Mouse (Mus musculus): ENCODE measurements around the gene Gdpgp1. TPM values are rescaled to one million over a fixed set of nuclear protein-coding genes. Genes with fewer than 3 reads are reported as not detected.

Gdpgp1 gene
- polyA plus RNA-seq (2017; shearing (Covaris generic)) = 10 to 100 TPM in 1 of 3 experiments, 1 to 10 TPM in 2; 5.7 to 10.3 (median 6.7) TPM

DNA sequence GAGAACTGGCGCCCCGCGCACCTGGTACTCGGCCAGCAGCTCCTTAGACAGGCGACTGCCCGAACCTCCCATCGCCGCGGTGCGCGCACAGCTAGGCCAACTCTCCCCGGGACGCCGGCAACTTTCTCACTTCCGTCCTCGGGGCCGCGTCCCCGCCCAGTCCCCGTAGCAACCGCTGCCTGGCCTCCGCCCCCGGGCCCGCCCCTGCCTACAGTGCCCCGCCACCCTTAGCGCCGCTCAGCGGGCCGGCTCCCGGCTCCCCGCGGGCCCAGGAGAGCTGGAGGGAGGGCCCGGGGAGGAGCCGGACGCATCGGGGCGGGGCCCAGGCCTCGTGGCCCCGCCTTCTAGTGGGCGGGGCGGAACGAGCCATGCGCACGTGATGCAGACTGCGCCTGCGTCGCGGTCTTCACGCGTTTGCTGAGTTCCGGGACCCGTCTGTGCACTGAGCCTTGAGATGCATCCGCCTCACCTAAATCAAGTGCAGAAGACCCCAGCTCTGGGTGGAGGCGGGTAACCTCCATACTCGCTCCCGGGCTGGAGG lies at the start of gene Gdpgp1, which contains the start of gene Cib1:
Gene Gdpgp1 (plus strand): TSS at position 377 of the 541 bp plus-strand sequence.
Gene Cib1 (minus strand): TSS at position 325 of the 541 bp plus-strand sequence.
- ATAC-seq = peak; percentile 94

DNA sequence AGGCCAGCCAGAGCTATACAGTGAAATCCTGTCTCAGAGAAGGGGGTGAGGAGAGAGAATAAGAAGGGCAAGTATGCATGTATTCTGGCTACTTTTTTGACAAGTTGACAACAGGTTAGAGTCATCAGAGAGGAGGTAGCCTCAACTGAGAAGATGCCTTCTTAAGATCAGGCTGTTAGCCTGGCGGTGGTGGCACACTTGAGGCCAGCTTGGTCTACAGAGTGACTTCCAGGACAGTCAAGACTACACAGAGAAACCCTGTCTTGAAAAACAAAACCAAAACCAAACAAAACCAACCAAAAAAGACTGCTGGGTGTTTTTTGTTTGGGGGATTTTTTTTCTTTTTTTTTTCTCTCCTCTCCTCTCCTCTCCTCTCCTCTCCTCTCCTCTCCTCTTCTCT lies 49.2 kb upstream of the Gdpgp1 start:
- peak; percentile 7 for ATAC-seq

DNA sequence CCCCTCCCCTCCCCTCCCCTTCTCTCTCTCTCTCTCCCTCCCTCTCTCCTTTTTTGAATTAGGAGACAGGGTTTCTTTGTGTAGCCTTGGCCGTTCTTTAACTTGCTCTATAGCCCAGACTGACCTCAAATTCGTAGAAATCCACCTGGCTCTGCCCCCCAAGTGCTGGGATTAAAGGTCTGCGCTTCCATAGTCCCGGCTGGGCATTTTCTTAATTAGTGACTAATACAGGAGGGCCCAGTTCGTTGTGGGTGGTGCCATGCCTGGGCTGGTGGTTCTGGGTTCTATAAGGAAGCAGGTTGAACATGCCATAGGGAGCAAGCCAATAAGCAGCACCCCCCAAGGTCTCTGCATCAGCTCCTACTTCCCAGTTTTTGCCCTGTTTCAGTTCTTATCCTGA lies 48.7 kb upstream of the Gdpgp1 start:
- no peak for ATAC-seq

DNA sequence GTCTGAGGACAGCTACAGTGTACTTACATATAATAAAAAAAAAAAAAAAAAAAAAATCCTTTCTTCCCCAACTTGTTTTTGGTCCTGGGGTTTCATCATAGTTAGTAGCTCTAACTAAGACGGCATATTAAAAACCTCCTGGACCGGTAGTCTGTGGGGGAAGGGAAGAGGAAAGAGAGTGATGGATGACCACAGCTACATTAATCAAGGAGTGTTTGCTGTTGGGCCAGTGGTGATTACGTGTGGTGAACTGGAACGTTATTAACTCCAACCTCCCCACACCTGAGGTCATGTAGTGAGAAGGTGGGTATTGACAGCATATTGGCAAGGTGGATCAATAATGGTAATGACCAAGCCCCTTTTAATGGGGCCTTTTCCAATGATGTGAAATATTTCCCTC lies 48.1 kb upstream of the Gdpgp1 start:
- ATAC-seq = no peak

DNA sequence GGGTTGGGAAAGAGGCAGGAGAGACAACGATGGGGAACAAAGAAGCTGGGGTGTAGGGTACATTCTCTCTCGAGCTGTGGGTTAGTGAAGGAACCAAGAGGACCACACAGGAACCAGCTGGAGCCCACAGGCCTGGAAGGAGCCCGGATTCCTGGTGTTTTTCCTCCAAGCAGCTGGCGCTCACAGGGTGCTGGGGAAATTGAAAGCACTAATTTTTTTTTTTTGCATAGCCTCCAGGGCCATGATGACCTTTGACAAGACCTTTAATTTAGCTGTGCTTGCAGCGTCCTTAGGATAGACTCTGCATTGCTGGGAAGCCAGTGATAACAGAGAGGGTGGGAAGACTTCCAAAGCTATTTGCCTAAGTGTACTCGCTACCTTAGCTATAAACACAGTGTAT lies 47.7 kb upstream of the Gdpgp1 start:
- ATAC-seq = no peak

DNA sequence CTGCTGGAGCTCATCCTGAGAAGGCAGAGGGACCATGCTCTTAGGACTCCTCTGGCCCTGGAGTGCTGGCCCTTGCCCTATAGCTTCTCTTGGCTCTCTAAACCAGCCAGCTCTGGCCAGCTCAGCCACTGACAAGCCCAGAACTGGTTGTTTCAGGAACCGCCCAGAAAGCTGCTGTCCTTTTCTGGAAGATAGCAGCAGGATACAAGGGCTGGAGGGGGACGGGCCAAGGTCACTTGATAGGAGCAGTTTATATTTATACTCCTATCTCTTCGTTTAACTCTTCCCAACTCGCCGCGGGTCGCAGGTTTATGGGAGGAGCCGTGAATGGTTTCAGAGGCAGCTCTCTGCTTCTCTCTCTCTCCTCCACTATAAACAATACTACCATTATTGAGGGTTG lies 46.6 kb upstream of the Gdpgp1 start:
- ATAC-seq = no peak

DNA sequence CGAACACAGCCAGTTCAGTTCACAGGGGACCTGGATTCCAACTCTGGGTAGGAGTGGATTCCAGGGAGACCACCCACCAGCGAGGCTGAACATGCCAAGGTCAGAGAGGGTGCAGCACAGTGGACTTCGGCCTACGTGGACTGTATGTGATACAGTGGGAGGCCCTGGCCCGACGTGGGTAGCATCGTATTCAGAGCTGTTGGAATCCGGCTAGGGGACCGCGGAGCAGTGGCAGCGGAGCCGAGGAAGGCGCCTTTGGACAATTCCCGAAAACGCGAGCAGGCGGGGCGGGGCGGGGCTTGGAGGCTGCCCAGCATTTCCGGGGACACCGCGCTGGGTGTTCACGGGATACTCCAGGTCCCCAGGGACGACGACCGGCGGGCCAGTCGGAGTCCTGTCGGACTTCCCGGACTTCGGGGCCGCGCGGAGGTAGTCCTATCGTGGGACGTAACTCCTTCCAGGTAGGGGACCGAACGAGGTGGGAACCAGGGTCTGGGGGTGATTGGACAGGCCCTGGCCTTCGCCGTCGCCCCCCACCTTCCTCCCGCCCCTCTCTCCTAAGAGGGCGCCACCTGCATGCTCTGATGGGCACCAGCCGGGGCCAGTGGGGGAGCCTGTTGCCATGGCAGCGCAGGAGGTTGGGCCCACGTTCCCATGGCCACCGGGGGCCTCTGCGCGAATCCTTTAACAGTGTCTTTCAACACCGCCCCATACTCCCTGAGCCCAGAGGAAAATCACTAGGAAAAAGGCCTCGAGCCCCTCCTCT lies 46.0 kb upstream of the Gdpgp1 start, which contains the start of gene Sema4b:
Gene Sema4b (plus strand): TSS at position 311 of the 766 bp plus-strand sequence.
- peak; percentile 29 for ATAC-seq

DNA sequence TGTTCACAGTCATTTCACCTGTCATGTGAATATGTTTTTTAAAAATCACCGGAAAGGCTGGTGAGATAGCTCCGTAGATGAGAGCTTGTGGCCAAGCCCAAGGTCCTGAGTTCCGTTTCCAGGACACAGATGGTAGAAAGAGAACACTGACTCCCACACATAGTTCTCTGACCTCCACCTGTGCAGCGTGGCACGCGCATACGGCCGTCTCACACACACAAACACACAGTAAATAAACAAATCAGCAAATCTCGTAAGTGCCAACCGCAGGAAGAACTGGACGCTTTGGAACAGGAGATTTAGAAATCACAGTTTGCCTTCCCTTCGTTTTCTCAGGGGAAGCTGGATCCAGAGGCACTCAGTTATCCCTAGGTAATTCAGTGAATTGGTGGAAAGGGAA lies 45.2 kb upstream of the Gdpgp1 start:
- no peak for ATAC-seq

DNA sequence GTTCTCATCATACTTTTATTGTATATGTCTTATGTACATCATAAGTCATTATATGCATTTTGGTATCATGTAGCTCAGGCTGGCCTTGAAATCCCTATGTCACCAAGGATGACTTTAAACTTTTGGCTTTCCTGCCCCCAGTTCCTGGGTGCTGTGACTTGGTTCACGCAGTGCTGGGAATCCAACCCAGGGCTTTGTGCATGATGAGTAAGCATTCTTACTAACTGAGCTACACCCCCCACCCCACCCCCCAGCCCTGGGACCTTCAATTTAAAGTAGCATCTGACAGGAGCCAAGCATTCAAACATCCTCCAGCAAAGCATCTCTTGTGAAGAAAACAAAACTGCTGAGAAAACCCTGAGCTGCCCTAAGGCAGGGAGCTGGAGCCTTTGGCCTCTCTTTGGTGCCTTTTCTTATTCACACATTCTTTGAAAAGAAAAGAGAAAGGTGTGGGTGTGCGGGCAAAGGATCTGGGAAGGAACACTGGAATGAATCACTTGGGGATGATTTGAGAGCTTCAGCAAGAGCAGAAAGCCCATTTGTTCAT lies 44.0 kb upstream of the Gdpgp1 start:
- no peak for ATAC-seq

DNA sequence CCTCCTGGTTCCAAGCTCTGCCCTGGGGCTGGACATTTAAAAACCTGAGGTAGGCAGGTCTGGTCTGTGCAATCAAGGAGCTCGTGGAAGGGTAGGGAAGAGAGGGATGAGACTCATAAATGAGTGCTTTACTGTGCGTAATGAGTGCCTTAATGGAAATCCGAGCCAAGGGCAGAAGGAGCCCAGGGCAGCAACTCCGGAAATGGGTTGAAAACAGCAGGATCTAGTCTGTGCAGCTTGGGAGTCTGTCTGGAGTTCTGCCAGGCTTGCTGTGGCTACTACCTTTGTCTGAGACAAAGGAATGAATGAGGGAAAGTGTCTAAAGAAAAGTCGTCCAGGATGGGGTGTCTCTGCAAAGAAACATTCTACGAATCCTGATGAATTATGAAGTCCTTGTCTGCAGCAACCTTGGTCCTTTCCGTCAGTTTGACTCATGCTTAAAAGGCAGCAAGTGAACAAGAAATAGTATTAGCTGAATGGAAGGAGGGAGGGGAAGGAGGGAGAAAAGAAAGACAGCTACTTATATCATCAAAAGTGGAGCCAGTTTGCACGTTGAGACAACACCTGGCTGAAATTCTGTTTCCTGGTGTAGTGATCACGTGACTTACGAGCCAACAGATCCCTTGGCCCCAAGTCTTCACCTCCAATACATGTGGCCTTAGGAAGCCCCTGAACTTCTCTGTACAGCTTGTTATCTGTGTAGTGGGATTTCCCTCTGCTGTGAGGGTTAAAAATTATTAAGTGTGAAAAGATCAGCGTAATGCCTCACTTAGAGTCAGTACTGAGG lies 43.3 kb upstream of the Gdpgp1 start:
- ATAC-seq = no peak

DNA sequence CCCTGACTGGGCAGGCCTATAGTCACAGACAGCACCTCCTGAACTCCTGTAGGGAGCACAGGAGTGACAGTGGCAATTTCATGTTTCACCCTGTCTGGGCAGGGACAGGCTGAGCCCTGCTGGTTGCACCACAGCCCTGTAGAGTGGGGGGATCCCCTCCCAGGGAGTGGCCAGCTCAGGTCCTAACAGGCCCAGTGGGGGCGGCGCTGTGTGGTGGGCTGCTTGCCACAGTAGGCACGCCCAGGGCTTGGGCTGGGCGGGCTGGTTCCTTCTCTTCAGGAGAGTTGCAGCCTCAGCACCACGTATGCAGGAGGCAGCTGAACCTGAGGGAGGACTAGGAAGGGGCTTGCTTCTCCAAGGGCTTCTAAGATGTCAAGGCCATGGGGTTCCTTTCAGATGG lies 41.2 kb upstream of the Gdpgp1 start:
- ATAC-seq = no peak

DNA sequence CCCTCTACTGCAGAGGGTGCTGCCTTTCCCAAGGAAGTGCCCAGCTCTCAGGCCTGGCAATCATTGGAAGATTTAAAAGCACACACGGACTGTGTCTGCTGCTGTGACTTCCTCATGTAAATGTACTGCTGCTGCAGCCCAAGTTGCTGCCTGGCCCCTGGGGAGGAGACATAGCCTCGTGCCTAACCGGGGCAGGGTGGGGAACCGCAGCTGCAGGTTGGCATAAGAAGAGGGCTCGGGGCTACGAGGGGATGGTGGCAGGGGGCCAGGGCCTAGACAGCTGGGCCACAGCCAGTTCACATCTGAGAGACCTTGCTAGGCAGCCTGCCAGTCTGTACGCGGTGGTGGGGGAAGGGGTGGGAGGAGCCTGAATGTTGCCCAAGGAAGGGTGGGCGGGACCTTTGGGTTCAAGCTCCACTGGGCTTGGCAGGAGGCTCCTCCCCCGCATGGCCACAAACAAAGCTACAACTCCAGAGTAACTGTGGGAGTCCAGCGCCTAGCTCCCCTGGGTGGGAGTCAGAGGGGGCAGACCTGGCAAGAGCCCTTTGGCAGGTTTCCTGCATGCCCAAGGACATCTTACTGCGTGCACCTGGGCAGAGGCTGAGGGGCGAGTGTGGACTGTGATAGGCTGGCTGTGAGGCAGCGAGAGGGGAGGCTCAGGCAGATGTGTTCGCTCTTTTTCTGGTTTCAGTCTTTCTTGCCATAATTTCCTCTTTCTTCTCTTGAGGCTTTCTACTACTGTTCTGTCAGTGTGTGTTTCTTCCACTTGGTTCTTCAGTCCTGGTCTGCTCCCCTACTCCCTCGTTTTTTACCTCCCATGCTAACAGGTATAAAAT lies 40.2 kb upstream of the Gdpgp1 start:
- peak; percentile 77 for ATAC-seq

DNA sequence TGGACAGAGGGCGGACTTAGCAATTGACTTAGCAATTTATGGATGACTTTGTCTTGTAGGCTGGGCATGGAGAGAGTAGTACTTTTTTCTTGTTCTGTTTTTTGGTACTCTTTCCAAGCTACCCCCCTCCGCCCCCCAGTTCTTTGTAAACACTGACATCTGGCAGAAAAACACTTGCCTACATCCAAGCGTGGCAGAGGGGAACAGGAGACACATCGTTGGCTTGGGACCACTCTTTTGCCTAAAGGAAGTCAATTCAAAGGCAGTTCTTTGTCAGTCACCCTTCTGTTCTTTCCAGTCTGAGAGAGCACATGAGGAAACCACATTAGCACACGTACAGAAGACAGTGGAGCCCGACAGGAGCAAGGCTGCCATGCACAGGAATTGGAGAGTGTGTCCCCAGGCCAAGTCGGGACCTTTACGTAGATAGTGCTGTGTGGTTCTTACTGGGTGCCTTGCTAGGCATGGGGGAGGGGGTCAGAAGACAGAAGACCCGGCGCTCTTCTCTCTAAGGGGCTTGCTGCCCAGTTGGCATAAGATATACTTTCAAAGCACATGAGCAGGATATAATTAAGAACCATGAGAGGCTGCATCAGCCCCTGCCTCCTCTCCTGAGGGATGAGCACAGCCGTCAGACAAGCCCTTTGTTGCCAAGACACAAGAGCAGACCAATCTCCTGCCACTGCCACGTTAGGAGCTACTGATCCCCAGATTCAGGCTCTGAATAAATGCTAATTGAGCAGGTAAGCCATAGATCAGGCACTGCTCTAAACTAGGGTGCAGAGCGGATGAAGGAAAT lies 38.5 kb upstream of the Gdpgp1 start:
- no peak for ATAC-seq

DNA sequence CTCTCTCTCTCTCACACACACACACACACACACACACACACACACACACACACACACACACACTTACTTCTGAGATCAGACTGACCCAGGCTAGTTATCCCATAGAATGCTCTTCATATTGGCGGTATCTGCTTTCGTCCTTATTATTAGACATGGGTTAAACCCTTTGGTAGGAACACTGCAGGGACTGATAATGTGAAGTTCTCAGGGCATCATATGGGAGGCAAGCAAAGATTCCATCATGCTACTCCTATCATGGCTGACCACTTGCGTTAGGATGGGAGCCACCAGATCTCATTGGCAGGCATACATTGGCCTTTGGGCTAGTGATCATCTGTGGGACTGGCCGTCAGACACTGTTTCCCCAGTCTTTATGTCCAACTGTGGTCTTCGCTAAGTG lies 37.5 kb upstream of the Gdpgp1 start:
- no peak for ATAC-seq

DNA sequence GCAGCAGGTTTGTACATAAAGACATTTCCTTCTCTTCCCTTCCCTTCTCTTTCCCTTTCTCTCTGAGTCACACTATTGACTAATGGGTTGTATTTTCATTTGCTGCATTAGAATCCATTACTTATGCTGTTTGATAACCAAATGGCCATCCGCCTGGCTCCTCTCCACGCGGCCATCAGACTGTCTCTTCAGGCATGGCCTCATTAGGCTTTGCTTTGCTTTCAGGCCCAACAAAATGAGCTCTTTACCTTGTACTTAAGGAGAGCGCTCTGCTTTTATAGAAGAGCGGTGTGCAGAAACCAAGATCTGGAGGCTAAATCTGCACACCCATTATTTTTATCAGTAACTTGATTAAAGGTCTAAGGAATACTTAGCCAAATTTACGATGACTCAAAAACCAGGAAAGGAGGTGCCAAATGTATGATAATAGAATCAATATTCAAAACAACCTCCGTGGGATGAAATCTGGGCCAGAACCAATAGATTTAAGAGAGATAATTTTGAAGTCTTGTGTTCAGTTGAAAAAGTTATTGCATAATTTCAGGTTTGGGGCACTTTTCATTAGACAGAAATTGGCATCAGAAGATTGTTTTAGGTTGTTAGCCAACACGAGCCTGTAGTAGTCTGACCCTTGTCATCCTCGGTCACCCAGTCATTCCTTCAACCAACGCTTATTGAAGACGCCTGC lies 36.9 kb upstream of the Gdpgp1 start:
- no peak for ATAC-seq

DNA sequence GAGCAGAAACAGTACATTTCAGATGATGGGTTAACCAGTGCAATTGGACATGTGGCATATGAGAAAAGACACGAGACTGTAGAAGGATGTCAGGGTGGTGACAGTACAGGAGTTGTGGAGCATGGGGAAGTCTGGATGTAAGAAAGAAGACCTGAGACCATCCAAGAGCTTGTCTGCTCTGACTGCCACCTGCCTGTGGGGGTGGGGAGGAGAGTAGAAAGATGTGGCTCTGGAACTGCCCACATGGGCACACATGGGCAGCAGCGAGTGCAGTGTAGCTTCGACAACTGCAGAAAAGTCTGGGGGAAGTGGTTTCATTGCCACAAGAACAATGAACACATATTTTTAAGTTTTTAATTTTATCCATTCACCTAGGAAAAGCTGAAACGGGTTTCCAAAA lies 35.3 kb upstream of the Gdpgp1 start:
- no peak for ATAC-seq

DNA sequence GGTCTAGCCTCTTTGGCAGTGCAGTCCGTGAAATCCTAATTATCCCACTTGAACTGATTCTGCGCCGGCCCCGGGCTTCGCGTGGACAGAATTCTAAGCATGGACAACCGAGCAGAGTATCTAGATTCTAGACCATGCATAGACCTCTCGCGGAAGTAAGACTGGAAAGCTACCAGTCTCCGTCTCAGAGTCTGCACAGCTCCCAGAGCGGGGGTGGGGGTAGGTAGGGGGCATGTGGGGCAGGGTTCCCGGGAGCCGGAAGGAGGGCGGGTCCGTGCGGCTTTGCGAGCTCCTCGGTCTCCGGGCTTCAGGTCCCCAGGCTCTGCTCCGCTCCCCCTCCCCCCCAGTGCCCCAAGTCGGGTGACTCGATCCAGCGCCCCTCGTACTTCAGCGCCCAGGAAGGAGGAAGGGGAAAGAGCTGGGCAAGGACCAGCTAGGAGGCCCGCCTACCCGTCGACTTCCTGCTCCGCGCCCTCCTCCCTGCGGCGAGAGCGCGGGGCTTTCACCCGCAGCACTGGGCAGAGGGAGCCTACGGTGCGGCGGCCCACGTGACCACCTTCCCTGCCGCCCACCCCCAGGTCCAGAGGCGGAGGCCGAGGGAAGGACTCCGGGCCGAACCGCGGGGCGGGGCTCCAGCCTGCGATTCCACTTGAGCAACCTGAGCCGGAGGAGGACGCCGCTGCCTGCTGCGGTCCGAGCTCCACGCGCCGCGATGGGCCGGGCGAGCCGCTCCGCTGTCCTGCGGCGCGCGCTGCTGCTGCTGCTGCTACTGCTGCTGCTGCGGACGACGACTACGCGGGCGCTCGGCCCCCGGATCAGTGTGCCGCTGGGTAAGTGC lies 34.5 kb upstream of the Gdpgp1 start:
- peak; percentile 82 for ATAC-seq

DNA sequence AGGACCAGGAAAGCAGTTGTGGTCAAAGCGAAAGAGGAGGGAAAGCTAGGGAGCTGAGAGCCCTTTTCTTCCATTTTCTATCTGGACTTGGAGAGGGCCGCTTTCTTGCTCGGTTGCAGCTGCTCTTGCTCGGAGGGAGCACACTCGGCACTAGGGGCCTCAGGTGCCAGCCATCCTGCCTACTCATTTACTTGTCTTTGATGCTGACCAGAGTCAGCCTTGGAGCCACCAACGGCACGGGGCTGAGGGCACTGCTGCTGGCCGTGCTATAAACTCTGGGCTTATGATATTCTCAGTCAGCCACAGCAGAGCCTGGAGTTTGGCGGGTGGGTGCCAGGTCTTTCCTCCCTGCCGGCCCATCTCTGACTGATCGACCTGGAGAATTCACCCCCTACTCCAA lies 33.8 kb upstream of the Gdpgp1 start:
- no peak for ATAC-seq

DNA sequence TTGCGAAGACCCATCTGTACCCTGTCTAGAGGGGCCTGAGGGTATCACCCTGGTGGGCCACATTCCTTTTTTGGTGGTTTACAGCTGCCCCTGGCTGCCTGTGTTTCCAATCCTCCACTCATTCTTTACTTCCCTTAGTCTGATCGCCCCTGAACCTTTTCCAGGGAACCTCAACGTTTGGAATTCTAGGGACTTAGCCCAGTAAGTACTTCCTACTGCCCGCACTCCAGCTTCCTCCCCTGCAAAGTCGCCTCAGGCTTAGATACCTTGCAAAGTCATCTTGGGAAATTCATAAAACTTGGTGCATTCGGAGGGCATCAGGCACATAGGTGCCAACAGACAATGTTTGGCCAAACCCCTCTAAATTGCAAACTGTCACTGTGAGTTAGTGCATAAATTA lies 33.4 kb upstream of the Gdpgp1 start:
- no peak for ATAC-seq
